ENCODE assay signal across 8 mouse cellular contexts in genomic region chr6:122339047-122339647, GRCm38 (mm10). TPM values are rescaled to one million over a fixed set of nuclear protein-coding genes. Genes with fewer than 3 reads are reported as not detected.
DNase-seq lines count a peak whose midpoint lies in the region; ATAC-seq and TF ChIP-seq lines count a peak whose summit lies in the region.

No protein-coding gene starts in this region.

- TF ChIP-seq POLR2A in ES-Bruce4 (IDR thresholded peaks at IDR 0.05; ENCODE audit: insufficient read depth, low read length), result no peak

- peak overlapping the region; percentile 89 for H3K4me3 ChIP-seq in ES-Bruce4 (ENCODE audit: low read depth, low read length)
- peak overlapping the region; percentile 72 for H3K4me3 ChIP-seq in forebrain, embryonic 11.5 days (ENCODE audit: low read depth, low read length)
- peak overlapping the region; percentile 91 for H3K4me3 ChIP-seq in heart, postnatal 0 days (ENCODE audit: low read depth, low read length)
- peak overlapping the region; percentile 64 for H3K4me3 ChIP-seq in liver, postnatal 0 days (ENCODE audit: low read depth, low read length)
- peak overlapping the region; percentile 71 for H3K4me3 ChIP-seq in neural tube, embryonic 13.5 days

- DNase-seq in c-Kit-positive CD71-positive TER-119-negative erythroid progenitor cells, embryonic 14.5 days (ENCODE audit: low read depth), result peak; percentile 38
- peak; percentile 83 for DNase-seq in forebrain, embryonic 11.5 days (ENCODE audit: low spot score)
- peak; percentile 30 for DNase-seq in heart, postnatal 0 days (ENCODE audit: low spot score)
- peak; percentile 60 for DNase-seq in layer of hippocampus, adult 11-12 months (ENCODE audit: low spot score)
- DNase-seq in liver, postnatal 0 days, result peak; percentile 77
- peak; percentile 38 for DNase-seq in telencephalon, adult 2 months (ENCODE audit: low read depth, low spot score)

- peak; percentile 53; the same call in 1 of the 2 replicates for TF ChIP-seq EP300 in ES-Bruce4 (IDR thresholded peaks at IDR 0.05; ENCODE audit: insufficient read depth, low read depth, low read length)
- TF ChIP-seq EP300 in heart, postnatal 0 days (IDR thresholded peaks at IDR 0.05; ENCODE audit: low read depth), result no peak
- no peak for TF ChIP-seq EP300 in liver, postnatal 0 days (IDR thresholded peaks at IDR 0.05; ENCODE audit: low read depth)

- H3K9ac ChIP-seq in ES-Bruce4 (ENCODE audit: low read depth, poor library complexity, severe bottlenecking), result peak overlapping the region; percentile 91
- H3K9ac ChIP-seq in forebrain, embryonic 11.5 days (ENCODE audit: low read length), result peak overlapping the region; percentile 79
- H3K9ac ChIP-seq in heart, postnatal 0 days (replicated peaks; ENCODE audit: low read depth, low read length), result peak overlapping the region; percentile 73
- peak overlapping the region; percentile 63 for H3K9ac ChIP-seq in liver, postnatal 0 days (replicated peaks)
- H3K9ac ChIP-seq in neural tube, embryonic 13.5 days, result peak overlapping the region; percentile 90

- WGBS in forebrain, embryonic 11.5 days, result under 1% methylated on average over 34 of the region's 51 CpGs
- under 1% methylated on average over 44 of the region's 51 CpGs for WGBS in heart, postnatal 0 days
- WGBS in liver, postnatal 0 days (ENCODE audit: insufficient replicate concordance), result 1% methylated on average over 47 of the region's 51 CpGs
- WGBS in neural tube, embryonic 13.5 days, result under 1% methylated on average over 35 of the region's 51 CpGs

- peaks cover 32% of the 10 kb centered on the region for H3K36me3 ChIP-seq in ES-Bruce4 (ENCODE audit: control insufficient read depth, insufficient read depth, low read length, poor library complexity, severe bottlenecking)
- H3K36me3 ChIP-seq in forebrain, embryonic 11.5 days (ENCODE audit: control insufficient read depth, insufficient read depth, low read length), result no peaks in the 10 kb centered on the region; the same call in 1 of the 2 replicates
- H3K36me3 ChIP-seq in heart, postnatal 0 days (replicated peaks; ENCODE audit: control insufficient read depth, insufficient read depth, low read length), result peaks cover 10% of the 10 kb centered on the region
- no peaks in the 10 kb centered on the region for H3K36me3 ChIP-seq in liver, postnatal 0 days (replicated peaks; ENCODE audit: insufficient read depth, low read length)
- peaks cover 25% of the 10 kb centered on the region for H3K36me3 ChIP-seq in neural tube, embryonic 13.5 days

- H3K27ac ChIP-seq in ES-Bruce4 (ENCODE audit: insufficient read depth, low read length), result peak overlapping the region; percentile 96
- peak overlapping the region; percentile 95 for H3K27ac ChIP-seq in forebrain, embryonic 11.5 days (ENCODE audit: low read depth, low read length)
- H3K27ac ChIP-seq in heart, postnatal 0 days (ENCODE audit: low read depth), result peak overlapping the region; percentile 77
- peak overlapping the region; percentile 68 for H3K27ac ChIP-seq in liver, postnatal 0 days (ENCODE audit: low read depth)
- peak overlapping the region; percentile 99 for H3K27ac ChIP-seq in neural tube, embryonic 13.5 days (replicated peaks)

- no peaks in the 10 kb centered on the region for H3K27me3 ChIP-seq in ES-Bruce4 (ENCODE audit: control insufficient read depth, insufficient read depth, low read length, poor library complexity, severe bottlenecking)
- H3K27me3 ChIP-seq in forebrain, embryonic 11.5 days (ENCODE audit: control insufficient read depth, insufficient read depth, low read length), result no peaks in the 10 kb centered on the region
- H3K27me3 ChIP-seq in heart, postnatal 0 days (ENCODE audit: control insufficient read depth, insufficient read depth, low read length), result no peaks in the 10 kb centered on the region
- no peaks in the 10 kb centered on the region for H3K27me3 ChIP-seq in liver, postnatal 0 days (ENCODE audit: insufficient read depth, low read length)
- H3K27me3 ChIP-seq in neural tube, embryonic 13.5 days, result no peaks in the 10 kb centered on the region

- H3K4me1 ChIP-seq in ES-Bruce4 (ENCODE audit: control insufficient read depth, insufficient read depth, low read length), result no peaks in the 10 kb centered on the region
- peaks cover 3% of the 10 kb centered on the region; the same call in 1 of the 2 replicates for H3K4me1 ChIP-seq in forebrain, embryonic 11.5 days (replicated peaks; ENCODE audit: control insufficient read depth, insufficient read depth, low read length)
- H3K4me1 ChIP-seq in heart, postnatal 0 days (ENCODE audit: control insufficient read depth, insufficient read depth), result peaks cover 10% of the 10 kb centered on the region
- peaks cover 4% of the 10 kb centered on the region; the same call in 1 of the 2 replicates for H3K4me1 ChIP-seq in liver, postnatal 0 days (ENCODE audit: insufficient read depth)
- H3K4me1 ChIP-seq in neural tube, embryonic 13.5 days (replicated peaks), result peaks cover 33% of the 10 kb centered on the region

- H3K4me2 ChIP-seq in forebrain, embryonic 11.5 days (ENCODE audit: low read depth, low read length, severe bottlenecking), result peak overlapping the region; percentile 72
- H3K4me2 ChIP-seq in heart, postnatal 0 days (ENCODE audit: low read depth, low read length), result peak overlapping the region; percentile 83
- peak overlapping the region; percentile 73 for H3K4me2 ChIP-seq in liver, postnatal 0 days (ENCODE audit: low read depth, low read length)
- peak overlapping the region; percentile 71 for H3K4me2 ChIP-seq in neural tube, embryonic 13.5 days

- no peaks in the 10 kb centered on the region for H3K9me3 ChIP-seq in ES-Bruce4 (replicated peaks; ENCODE audit: control insufficient read depth, insufficient read depth, low read length, poor library complexity, severe bottlenecking)
- H3K9me3 ChIP-seq in forebrain, embryonic 11.5 days (ENCODE audit: control insufficient read depth, low read length), result no peaks in the 10 kb centered on the region
- no peaks in the 10 kb centered on the region for H3K9me3 ChIP-seq in heart, postnatal 0 days (replicated peaks; ENCODE audit: control insufficient read depth, low read length)
- H3K9me3 ChIP-seq in liver, postnatal 0 days (ENCODE audit: low read length), result no peaks in the 10 kb centered on the region
- no peaks in the 10 kb centered on the region for H3K9me3 ChIP-seq in neural tube, embryonic 13.5 days

- TF ChIP-seq CTCF in ES-Bruce4 (IDR thresholded peaks at IDR 0.05; ENCODE audit: low read depth, low read length), result no peak
- no peak for TF ChIP-seq CTCF in heart, postnatal 0 days (IDR thresholded peaks at IDR 0.05; ENCODE audit: low read depth)
- no peak for TF ChIP-seq CTCF in liver, postnatal 0 days (IDR thresholded peaks at IDR 0.05; ENCODE audit: low read depth)

- peak; percentile 75 for ATAC-seq in forebrain, embryonic 11.5 days (replicated peaks; ENCODE audit: low FRiP score)
- ATAC-seq in heart, postnatal 0 days (ENCODE audit: insufficient read depth, low read depth), result peak; percentile 71
- ATAC-seq in liver, postnatal 0 days, result peak; percentile 82
- ATAC-seq in neural tube, embryonic 13.5 days (ENCODE audit: low read depth), result peak; percentile 82

RNA-seq across cellular contexts. Expression of gene Phc1, which starts 1.2 kb away (rescaled TPM):
- polyA plus RNA-seq in ES-Bruce4 (2011; ENCODE audit: insufficient read depth, insufficient read length, low read depth, missing spikeins), result 206 and 226 TPM in 2 replicates
- 41.1 and 46.0 TPM in 2 replicates for polyA plus RNA-seq in forebrain, embryonic 11.5 days (2014; fragmentation: Nextera tagmentation; extraction: Ambion mirVana)
- 19.6 TPM in 2 replicates for total RNA-seq in heart, postnatal 0 days (2014; rRNA removed; ENCODE audit: low replicate concordance)
- polyA plus RNA-seq in heart, postnatal 0 days (2015; fragmentation: Nextera tagmentation; extraction: Ambion mirVana), result 4.3 and 4.6 TPM in 2 replicates
- polyA plus RNA-seq in liver, postnatal 0 days (2015; fragmentation: Nextera tagmentation; extraction: Ambion mirVana), result 1.2 and 1.4 TPM in 2 replicates
- polyA plus RNA-seq in neural tube, embryonic 13.5 days (2015; fragmentation: Nextera tagmentation; extraction: Ambion mirVana), result 34.0 and 34.4 TPM in 2 replicates

RNA-seq across cellular contexts. Expression of gene M6pr, which starts 30.6 kb away (rescaled TPM):
- polyA plus RNA-seq in ES-Bruce4 (2011; ENCODE audit: insufficient read depth, insufficient read length, low read depth, missing spikeins), result 98.5 and 104 TPM in 2 replicates
- 76.9 and 77.1 TPM in 2 replicates for polyA plus RNA-seq in forebrain, embryonic 11.5 days (2014; fragmentation: Nextera tagmentation; extraction: Ambion mirVana)
- total RNA-seq in heart, postnatal 0 days (2014; rRNA removed; ENCODE audit: low replicate concordance), result 55.9 and 58.4 TPM in 2 replicates
- polyA plus RNA-seq in heart, postnatal 0 days (2015; fragmentation: Nextera tagmentation; extraction: Ambion mirVana), result 52.2 and 52.9 TPM in 2 replicates
- polyA plus RNA-seq in liver, postnatal 0 days (2015; fragmentation: Nextera tagmentation; extraction: Ambion mirVana), result 73.6 and 80.3 TPM in 2 replicates
- polyA plus RNA-seq in neural tube, embryonic 13.5 days (2015; fragmentation: Nextera tagmentation; extraction: Ambion mirVana), result 59.9 and 66.1 TPM in 2 replicates

RNA-seq across cellular contexts. Expression of gene Klrg1, which starts 56.5 kb away (rescaled TPM):
- polyA plus RNA-seq in ES-Bruce4 (2011; ENCODE audit: insufficient read depth, insufficient read length, low read depth, missing spikeins), result not detected in 2 replicates
- polyA plus RNA-seq in forebrain, embryonic 11.5 days (2014; fragmentation: Nextera tagmentation; extraction: Ambion mirVana), result not detected in 2 replicates
- not detected in 2 replicates for total RNA-seq in heart, postnatal 0 days (2014; rRNA removed; ENCODE audit: low replicate concordance)
- polyA plus RNA-seq in heart, postnatal 0 days (2015; fragmentation: Nextera tagmentation; extraction: Ambion mirVana), result not detected in 2 replicates
- not detected in 2 replicates for polyA plus RNA-seq in liver, postnatal 0 days (2015; fragmentation: Nextera tagmentation; extraction: Ambion mirVana)
- polyA plus RNA-seq in neural tube, embryonic 13.5 days (2015; fragmentation: Nextera tagmentation; extraction: Ambion mirVana), result 0.21 and 0.63 TPM in 2 replicates

Comparison
In these comparisons a context has a peak if more than half of its experiments do, and no peak if none do; other contexts are left out.
1. Peak in every context shown above with its lines: DNase-seq, ATAC-seq, H3K4me3 ChIP-seq and H3K27ac ChIP-seq.
2. DNase-seq: peak in every context shown above with its lines; median percentile 83 in forebrain, embryonic 11.5 days; 77 in liver, postnatal 0 days; 60 in layer of hippocampus, adult 11-12 months; 38 in c-Kit-positive CD71-positive TER-119-negative erythroid progenitor cells, embryonic 14.5 days; 38 in telencephalon, adult 2 months; 30 in heart, postnatal 0 days.